Mouse (Mus musculus): ENCODE measurements around the gene Clps.

- TF ChIP-seq MAX (IDR thresholded peaks at IDR 0.05): no peak
- TF ChIP-seq CTCF (IDR thresholded peaks at IDR 0.05; ENCODE audit: control insufficient read depth, insufficient read depth, insufficient read length): no peak
- TF ChIP-seq MYOD1 (IDR thresholded peaks at IDR 0.05; ENCODE audit: control insufficient read depth, insufficient read length, low read depth): no peak
- TF ChIP-seq USF1 (IDR thresholded peaks at IDR 0.05; ENCODE audit: low read depth): no peak
Observed at GRCm38 (mm10) chr17:28575244-28576125, 14.9 kb upstream of the Clps start, which contains the start of gene Lhfpl5.
